Mouse (Mus musculus): ENCODE measurements around the gene Muc2.

Gene Muc2

DNA sequence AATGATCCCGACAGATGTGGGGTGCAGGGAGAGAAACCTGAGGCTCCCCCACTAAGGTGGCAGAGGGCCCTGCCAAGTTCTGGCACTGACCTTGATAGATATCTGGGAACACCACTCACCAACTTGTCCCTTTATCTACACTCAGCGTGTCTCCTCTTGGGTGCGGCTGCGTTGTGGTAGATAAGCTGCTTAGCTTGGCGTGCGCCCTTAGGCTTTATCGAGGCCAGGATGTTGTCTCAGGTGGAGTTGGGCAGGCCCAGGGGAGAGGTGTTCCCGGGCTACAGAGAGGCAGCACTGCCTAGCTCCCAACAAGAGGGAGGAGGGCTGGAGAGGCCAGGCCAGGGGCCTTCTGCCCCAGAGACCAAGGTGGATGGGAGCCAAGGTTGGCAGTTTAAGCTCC, 80.8 kb downstream of the Muc2 start:
- DNase-seq: no peak

GRCm38 (mm10) chr7:141772058-141772557, 82.0 kb downstream of the Muc2 start:
- no peak for DNase-seq

DNA sequence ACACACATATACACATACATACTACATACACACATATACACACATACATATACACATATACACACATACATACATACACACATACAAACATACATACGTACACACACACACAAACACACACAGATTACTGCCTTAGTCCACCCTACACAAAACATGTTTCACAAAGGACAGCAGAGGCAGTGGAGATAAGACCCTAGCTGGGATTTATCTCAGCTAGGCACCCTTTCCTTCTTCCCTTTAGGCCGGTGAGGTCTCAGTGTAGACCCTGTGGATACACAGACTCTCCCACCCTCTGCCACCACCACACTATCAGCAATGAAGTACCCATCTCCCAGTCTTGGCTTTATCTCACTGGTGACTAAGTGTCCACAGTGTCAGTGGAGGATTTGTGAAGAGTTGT, 84.7 kb downstream of the Muc2 start:
- no peak for DNase-seq

DNA sequence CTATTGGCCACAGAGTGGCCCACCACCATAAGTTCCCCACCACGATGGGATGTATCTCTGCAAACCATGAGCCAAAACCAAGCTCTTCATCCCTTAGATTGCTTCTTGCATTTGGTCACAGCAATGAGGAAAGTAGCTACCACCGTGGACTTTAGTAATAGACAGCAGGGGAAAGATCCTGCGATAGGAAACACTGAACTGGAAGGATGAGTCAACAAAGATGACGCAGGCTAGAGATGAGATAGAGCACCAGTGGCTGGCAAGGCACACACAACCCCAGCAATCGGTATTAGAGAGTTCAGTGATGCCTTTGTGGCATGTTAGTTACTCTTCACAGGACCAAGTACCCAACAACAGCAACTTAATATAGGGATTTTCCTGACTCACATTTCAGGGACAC, 86.1 kb downstream of the Muc2 start:
- DNase-seq: no peak

DNA sequence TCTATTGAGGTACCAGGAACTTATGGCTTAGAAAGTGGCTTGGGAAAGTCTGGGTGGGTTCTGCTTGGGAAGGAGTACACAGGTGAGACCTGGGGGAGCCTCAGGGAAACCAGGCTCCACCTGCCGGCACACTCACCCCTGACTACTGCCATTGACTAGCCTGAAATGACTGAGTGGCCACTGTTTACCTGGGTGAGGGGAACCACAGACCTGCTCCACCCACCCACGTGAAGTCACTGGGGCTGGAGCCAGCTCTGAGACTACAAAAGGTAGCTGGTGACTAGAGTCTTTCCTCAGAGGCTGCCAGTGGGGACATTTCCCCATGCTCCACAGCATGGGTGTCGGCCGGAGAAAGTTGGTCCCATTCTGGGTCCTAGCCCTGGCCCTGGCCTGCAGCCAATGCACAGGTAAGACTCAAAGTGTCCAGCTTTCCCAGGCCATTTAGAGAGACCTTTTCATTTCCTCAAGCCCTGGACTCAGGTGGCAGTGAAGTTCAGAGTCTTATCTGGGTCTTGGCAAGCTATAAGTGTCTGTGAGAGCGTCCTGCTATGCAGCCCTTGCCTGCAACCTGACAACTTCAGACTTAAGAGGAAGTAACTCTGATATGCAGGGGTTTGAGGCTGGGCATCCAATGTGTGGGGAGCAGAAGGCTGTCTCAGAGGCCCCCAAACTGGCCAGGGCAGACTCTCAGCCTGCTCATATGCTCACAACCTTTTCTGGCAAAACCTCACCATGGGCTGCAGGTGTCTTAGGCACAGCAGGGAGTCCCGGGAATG, 98.7 kb downstream of the Muc2 start, which contains the start of gene Muc5ac:
Gene Muc5ac, plus strand, starts transcription at position 296 of the 776 bp plus-strand sequence.
- DNase-seq: no peak

DNA sequence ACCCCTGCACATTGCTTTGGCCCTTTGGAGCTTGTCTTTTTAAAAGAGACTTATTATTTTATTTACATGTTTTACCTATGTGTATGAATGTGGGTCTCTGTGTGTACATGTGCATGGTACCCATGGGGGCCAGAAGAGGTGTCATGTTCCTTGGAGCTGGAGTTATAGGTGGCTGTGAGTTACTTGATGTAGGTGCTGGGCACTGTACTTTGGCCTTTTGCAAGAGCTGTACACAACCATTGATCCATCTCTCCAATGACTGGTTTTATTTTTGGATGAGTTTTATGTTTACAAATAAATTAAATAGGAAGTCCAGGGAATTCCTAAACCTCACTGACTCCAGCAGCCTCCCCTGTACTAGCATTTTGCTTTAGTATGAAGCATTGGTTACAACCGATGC, 104.1 kb downstream of the Muc2 start:
- DNase-seq: no peak

GRCm38 (mm10) chr7:141803206-141803605, 113.1 kb downstream of the Muc2 start:
- no peak for DNase-seq

All from lung, postnatal 10 days (tissue).